Mouse (Mus musculus) CD4-positive helper T cell, adult 2 months (primary cell): ENCODE data around the gene Kcnrg.
"Not testable (repeated sequence)": the region's sequence is repeated elsewhere in the genome, so short reads cannot be mapped to it uniquely, and the experiment has no call there.

Source experiments
- DNase-seq: peaks from one replicate; pipeline ENCODE4 v3.0.0-alpha.2; 2012; ENCODE audit warnings: low read depth, missing footprints, low spot score

Kcnrg gene

DNA sequence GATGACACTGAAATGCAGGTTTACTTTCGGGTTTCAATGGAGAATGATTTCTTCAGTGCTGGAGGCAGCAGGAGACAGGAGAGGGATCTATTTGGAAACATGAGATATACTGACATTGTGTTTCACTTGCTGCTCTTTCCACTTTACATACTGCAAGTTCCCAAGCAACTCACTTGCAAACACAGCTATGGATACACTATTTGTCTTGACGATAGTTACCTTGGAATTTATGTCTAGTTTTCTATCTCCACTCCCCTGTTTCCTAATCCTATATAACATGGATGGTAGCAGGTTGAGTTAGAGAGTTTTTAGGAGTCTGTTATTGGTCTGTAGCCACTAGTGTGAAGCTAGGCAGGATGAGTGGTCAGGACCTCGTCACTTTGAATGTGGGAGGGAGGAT, at the start of gene Kcnrg:
Kcnrg (plus strand) TSS at position 301 of the 400 bp plus-strand sequence.
- no peak for DNase-seq

DNA sequence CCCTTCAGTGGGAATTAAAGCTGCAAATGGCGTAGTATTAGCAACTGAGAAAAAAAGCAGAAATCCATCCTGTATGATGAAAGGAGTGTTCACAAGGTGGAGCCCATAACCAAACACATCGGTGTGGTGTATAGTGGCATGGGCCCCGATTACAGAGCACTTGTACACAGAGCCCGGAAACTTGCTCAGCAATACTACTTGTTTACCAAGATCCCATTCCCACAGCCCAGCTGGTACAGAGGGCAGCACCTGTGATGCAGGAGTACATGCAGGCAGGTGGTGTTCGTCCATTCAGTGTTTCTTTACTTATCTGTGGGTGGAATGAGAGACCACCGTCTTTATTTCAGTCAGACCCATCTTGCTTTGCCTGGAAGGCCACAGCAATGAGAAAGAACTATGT, 48.4 kb upstream of the Kcnrg start:
- DNase-seq, result no peak

DNA sequence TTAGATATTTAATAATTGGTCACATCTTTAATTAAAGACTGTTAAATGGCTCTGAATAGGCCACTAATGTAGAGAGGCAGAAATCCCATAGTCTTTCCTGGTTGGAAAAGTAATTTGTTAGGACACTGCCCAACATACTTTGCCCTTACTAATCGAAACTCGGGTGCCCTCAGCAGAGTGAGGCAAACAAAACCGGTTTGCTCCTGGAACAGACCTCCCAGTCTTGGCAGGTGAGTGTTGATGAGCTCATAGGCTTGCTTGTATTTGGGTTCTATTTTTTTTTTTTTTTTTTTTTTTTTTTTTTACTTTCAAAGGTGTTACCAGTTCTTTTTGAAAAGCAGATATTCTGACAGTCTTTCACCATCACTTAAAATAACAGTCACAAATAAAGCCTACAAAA, 47.4 kb upstream of the Kcnrg start:
- no peak for DNase-seq

DNA sequence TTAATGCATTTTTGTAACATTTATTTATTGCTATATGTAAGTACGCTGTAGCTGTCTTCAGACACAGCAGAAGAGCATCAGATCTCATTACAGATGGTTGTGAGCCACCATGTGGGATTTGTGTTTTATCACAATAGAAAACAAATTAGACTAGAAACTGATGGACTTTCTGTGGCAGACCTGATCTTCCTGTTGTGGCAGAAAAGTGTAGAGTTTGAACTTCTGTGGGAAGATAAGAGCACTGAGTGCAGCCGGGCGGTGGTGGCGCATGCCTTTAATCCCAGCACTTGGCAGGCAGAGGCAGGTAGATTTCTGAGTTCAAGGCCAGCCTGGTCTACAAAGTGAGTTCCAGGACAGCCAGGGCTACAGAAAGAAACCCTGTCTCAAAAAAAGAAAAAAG, 41.0 kb upstream of the Kcnrg start:
- DNase-seq, result not testable (repeated sequence)

DNA sequence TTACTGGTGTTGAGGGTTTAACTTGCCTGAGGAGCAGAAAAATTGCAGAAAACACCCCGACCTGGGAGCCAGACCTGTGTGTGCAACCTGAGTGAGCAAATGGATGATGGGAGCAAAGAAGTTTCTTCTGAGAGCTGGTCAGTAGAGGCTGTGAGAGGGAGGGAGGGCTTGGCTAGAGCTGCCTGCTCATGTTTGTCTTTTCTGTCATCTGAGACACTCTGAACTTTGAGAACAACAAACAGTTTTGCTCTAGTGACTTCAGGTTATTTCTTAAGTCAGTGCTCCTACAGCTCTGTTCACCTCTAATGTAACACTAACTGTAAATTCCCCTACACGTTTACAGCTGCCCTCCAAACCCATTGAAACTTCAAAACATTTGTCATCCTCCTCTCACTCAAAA, 37.9 kb upstream of the Kcnrg start:
- no peak for DNase-seq

DNA sequence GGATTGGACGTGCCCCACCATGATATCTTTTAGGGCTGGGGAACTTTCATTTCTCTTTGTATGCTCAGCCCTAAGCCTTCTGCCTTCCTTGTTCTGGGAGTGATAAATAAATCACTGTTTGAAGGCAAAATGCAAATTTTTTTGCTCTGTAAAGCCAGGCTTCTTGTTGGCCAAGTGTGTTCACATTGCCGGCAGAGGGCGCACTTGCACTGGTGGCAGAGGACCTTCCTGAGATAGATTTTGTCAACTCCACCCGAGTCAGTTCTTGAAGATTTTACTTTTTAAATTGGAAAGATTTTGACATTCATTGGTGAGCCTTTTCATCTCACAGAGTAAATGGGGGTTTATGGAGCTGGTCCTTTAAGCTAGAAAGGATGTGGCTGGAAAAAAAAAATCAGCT, 35.9 kb upstream of the Kcnrg start:
- peak; percentile 77 for DNase-seq

DNA sequence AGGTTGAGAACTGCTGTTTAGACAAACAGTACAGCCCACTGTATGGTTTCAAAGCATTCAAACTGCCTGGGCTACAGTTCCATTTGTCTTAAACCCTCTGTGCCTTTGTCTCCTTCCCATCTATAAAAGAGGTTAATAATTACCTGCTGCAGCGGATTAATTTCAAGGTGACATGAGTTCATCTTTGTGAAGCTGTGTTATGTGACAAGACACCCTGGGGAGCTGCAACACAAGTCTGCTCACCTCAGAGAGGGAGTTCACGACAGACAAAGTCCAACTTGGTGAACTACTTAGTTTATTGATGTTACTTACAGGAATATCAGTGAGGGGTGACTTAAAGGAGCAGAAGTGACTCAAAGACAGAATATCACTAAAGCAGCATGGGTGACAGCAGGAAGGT, 35.1 kb upstream of the Kcnrg start:
- no peak for DNase-seq

DNA sequence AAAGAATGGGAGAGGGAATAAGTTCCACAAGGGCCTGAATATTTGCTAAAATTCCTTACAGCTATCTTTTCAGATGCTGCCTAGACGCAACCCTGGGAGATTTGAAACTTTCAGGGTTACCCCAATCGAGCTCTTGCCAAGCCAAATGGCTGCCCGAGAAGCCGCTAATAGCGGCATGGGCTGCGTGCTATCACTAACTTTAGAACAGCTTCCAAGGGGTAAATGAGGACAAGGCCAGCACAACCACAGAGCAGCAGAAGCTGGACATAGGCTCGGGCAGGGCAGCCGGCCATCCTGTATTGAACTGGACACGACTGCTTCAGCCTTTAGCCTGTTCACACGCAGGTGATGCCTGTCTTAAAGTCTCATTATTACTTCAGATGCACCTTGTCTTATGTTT, 32.2 kb upstream of the Kcnrg start:
- DNase-seq, result no peak

DNA sequence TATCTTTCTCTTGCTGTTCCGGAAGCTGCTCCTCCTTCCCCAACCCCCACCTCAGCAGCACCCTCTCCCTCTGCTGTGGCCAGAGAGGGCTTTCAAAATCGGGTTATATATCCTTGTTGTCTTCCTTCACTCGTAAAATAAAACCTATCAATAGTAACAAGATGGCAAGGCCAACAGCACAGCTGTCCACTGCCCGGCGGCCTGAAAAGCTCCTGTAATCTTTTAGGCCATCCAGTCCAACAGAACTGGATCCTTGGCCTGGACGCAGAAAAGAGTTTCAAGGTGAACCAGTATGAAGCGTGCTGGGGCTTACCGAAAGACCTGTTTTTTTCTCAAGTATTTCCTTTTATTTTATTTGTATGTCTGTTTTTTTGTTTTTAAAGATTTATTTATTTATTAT, 31.3 kb upstream of the Kcnrg start:
- no peak for DNase-seq

DNA sequence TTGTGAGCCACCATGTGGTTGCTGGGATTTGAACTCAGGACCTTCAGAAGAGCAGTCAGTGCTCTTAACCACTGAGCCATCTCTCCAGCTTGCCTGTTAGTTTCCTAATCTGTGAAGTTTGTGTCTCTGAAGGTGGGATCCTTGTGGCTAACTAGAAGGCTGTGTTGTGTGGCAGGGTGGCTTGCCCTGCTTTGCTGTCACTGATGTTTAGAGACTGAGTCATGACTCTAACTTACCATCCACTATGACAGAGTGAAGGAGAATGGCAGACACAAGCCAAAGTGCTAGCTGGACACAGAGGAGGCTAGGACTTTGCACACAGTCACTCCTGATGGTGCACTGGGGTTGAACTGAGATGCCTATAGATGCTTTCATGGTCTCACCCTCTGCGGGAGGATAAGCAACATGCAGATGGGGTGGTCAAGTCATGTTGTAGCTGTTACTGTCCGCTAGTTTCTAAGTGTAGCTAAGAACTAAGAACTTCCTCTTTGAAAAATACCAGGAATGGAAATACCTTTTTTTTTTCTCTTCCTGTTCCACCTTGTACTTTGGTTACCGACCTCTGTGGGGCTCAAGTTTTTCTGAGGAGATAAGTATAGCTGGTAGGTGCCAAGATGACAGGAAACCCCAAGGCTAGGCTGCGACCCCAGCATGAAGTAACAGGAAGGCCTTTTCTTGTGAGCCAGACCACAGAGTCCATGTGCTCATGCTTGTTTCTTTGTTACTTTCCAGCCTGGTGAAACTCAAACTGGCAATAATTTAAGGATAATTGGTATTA, 17.8 kb upstream of the Kcnrg start:
- peak; percentile 10 for DNase-seq

DNA sequence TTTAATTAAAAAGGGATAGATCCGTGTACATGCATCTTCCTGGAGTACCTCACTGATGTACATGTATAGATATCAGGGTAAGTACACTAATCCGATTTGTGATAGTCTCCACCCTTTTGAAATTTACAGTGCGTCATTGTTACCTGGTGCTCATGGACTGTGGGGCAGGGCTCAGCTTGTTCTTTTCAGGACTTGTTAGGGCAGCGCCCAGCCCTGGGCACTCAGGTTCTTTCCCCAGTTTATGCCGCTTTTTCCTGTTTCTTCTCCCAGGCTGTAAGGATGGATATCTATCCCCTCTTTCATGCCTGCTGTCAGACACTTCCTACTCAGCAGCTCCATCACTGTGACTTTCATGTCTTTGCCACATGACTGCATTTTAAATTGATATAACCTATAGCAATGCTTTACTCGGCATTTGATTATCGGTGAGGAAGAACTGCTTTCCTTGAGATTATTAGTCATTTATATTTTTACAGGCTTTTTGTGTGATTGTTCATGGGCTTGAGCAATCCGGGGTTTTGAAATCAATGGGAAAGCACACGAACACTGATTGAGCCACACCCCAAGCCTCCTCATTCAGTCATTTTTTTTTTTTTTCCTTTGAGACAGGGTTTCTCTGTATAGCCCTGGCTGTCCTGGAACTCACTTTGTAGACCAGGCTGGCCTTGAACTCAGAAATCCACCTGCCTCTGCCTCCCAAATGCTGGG, 10.4 kb upstream of the Kcnrg start:
- no peak for DNase-seq

DNA sequence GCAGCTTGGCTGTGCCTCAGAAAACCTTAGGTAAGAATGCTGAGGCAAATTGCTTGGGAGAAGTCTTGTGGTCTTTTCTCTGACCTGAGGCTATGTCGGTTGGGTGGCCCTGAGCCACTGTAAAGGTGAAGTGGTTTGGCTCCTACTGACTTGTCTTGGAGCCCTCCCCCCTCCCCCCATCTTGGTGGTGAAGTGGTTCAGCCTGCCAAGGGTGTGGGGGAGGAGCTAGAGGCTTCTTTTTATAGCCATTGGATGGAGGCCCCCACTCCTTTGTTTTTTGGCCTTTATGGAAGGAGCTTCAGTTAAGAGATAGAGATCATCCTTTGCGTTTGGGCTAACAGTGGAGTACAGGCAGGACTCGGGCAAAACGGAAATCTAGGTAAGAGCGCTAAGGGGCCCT, 9.3 kb upstream of the Kcnrg start, which contains the start of gene Trim13:
Trim13 (plus strand) TSS at position 280 of the 400 bp plus-strand sequence.
- peak; percentile 16 for DNase-seq

DNA sequence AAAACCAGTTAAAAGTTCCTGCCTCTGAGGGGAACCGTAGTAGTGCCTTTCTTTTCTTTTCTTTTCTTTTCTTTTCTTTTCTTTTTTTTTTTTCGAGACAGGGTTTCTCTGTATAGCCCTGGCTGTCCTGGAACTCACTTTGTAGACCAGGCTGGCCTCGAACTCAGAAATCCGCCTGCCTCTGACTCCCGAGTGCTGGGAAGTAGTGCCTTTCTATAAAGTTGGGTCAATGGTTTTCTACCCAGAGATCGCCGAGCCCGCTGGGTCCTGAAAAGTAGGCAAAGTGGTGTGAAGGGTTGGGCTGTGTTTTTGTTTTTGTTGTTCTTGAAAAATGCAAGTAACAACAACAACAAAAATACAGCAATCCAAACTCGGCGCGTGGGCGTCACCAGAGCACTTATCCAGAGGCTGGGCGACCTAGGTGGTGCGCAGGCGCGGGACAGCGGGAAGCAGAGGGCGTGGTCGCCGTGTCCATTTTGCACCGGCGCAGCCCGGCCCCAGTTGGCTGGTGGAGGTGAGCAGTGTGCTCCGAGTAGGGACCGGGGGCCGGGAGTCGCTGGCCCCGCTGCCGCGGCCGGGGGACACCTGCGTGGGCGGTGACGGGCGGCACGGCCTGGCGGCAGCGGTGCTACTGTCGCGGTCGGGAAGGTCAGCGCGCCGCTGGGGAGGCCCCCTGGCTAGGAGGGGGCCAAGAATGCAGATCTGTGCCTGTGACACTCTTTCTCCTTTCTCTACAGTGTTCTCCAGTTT, 8.0 kb upstream of the Kcnrg start:
- peak; percentile 89 for DNase-seq

DNA sequence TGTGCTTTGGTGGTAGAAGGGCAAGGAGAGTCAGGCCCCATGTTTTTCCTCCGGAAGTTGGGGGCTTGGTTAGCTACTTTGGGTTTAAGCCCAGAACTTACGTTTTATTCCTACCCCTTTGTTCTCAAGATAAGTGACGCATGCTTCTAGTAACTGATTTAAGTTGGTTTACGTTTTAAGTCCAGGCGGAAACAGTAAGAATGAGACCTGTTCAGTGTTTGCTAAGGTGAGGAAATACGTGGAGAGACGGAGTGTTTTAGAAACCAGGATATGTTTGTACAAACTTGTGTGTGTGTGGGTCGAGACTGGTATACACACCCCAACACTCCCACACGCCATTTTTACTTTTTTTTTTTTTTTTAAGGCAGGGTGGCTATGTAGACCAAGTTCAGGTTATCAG, 5.9 kb upstream of the Kcnrg start:
- peak; percentile 38 for DNase-seq

DNA sequence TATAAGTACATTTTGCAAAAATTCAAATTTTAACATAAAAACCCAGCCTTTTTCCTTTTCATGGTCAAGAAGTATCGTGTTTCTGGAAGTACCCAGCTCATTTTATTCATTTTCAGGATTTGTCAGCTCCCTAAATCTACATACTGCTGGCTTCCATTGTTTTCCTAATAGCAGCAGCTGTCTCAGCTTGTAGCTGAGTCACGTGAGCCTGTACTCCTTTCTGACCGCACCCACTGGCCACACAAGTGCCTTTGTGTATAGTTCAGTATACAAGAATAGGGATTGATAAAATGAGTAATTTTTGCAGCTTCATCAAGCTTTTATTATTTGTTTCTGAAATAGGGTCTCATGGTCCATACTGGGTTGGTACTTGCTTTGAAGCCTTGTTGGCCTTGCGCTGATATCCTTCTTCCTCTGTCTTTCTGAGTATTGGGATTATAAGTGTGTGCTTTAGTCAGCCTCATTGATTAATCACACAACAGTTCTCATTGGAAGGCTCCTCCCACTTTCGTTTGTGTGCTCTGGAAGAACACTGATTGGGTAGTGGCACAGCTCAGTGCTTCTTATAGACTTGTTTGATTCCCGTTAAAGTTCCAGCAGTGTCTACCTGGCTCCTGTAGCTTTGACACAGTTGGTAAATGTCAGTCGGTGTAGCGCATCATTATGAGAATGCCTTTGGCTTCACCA, 4.0 kb upstream of the Kcnrg start:
- DNase-seq, result no peak

DNA sequence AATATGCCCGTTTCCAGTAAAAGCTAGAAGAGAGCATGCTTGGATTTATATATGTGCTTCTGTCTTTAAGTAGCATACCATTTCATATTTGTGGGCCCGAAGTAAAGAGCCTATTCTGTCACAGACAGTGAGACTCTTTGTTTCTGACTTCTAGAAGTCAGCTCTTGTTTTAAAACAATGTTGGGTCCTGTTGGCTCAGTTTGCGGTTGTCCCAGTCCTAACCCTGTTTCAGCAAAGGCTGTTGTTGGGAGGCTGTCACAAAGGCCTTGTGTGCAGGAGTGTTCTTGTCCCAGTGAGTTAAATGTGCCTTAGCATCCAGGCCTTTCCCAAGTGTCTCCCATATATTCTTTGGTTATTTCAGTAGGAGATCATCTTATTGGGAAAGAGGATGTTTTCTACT, 3.2 kb upstream of the Kcnrg start:
- no peak for DNase-seq

DNA sequence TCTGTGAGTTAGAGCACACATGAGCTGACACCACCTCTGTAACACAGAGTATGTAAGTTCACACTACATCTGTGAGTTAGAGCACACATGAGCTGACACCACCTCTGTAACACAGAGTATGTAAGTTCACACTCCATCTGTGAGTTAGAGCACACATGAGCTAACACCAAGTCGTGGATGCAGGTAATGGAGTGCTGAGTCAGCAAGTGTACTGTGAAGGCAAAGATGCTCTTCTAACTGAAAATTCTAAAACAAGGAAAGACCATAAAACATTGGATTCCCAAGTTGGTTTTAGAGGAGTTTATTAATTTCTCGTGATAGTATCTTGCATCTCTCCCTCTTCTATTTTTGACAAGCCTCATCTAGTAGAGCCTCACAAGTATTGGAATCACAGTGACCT, 1.2 kb upstream of the Kcnrg start:
- not testable (repeated sequence) for DNase-seq

DNA sequence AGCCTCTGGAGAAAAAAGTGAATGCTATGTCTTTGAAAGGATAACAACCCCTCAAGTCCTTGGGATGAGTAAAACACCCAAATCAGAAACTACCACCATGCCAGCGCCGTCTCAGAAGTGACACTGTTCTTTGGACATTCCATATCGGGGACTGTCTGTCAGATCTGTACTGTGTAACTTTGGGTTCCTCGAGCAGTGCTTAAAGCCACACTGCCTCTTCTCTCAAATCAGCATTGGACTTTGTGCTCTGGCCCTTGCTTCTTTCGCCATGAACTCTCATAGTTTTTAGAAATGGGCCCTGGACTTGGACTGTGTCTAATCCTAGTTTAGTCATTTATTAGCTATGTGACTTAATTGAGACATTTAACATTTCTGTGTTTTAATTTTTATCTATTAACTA, 4.5 kb downstream of the Kcnrg start:
- no peak for DNase-seq

DNA sequence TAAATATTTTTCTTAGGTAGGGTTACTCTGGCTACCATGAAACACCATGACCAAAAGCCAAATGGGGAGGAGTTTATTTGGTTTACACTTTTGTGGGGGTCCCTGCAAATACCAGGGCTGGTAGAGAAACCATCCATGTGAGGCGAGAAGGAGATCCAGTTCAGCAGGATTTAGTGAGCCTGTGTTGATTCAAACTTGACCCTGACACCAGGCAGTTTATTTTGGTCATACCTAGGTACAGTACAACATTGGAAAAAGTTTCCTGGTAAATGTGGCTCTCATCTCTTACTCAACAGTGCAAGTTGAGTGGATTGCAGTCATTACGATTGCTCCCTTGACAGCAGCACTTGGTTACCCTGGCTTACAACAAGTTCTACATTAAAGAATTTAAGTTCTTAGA, 6.1 kb downstream of the Kcnrg start:
- DNase-seq, result no peak

DNA sequence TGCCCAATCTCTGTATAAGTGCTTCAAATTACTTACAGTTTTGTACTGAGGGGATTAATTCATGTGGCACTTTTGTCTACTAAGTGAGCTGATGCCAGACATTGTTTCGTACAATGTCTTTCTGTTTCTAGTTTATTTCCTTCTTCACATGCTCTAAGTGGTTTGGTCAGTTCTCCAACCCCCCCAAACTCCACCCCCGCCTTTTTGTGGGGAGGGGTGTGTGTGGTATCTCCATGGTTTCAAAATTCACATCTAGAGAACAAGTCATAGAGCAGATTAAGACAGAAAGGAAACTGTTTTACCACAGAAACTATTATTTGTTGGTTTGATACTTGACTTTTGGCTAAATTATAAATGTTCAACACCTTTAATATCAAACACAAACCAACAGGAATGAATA, 13.1 kb downstream of the Kcnrg start:
- no peak for DNase-seq

DNA sequence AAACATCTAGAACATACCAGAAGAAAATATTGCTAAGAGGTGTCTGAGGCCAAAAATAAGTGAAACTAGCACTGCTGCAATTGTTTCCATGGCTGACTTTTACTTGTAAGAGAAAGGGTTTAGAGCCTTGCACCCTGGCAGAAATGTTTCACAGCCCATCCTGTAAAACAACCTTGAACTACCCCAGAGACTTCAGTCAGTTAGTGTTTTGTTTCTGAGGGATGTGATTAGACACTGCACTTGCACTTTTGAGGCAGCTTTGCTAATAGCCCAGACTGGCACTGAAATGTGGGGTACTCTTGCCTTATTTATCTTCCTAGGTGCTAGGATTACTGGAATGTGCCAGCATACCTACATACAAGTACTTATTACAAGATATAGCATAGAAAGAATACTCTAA, 28.7 kb downstream of the Kcnrg start:
- DNase-seq, result no peak

DNA sequence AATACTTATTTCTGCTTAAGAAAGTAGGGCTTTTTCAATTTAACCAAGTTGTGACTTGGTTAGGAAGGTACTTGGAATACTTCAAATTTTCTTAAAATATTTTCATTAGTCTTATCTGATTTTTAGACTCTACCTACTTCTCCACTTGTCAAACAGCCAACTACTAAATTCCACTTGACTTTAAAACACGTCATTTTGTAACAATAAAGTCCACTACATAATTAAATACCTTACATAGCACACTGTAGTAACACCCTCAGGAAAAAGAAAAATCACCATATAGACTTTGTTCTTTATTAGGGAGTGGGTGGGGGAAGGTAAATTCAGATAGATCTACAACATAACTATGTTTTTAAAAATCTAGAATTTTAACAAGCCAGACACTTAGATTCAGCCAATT, 35.4 kb downstream of the Kcnrg start:
- no peak for DNase-seq
